Mouse (Mus musculus): ENCODE data around the gene Ncbp3.

The Ncbp3 gene

GRCm38 (mm10) chr11:73084303-73084702, 36.7 kb downstream of the Ncbp3 start:
- intact Hi-C loops (cut with DNase I), result no loop called here

GRCm38 (mm10) chr11:73084804-73085231, 37.2 kb downstream of the Ncbp3 start:
- intact Hi-C loops (cut with DNase I), result no loop called here

- intact Hi-C loops (cut with DNase I), result no loop called here
These were observed 37.8 kb downstream of the Ncbp3 start for GRCm38 (mm10) chr11:73085391-73085790.

GRCm38 (mm10) chr11:73087700-73088480, 40.3 kb downstream of the Ncbp3 start:
- intact Hi-C loops (cut with DNase I), result no loop called here

GRCm38 (mm10) chr11:73090283-73090682, 42.7 kb downstream of the Ncbp3 start, which contains the start of gene Itgae:
TSS of gene Itgae (plus strand) at chr11:73090583.
- intact Hi-C loops (cut with DNase I), result no loop called here

GRCm38 (mm10) chr11:73090826-73091225, 43.2 kb downstream of the Ncbp3 start:
- intact Hi-C loops (cut with DNase I), result no loop called here

GRCm38 (mm10) chr11:73092057-73092456, 44.5 kb downstream of the Ncbp3 start:
- intact Hi-C loops (cut with DNase I), result no loop called here

- intact Hi-C loops (cut with DNase I), result no loop called here
These were observed 45.3 kb downstream of the Ncbp3 start for GRCm38 (mm10) chr11:73092877-73093276.

GRCm38 (mm10) chr11:73094231-73094995, 46.8 kb downstream of the Ncbp3 start:
- intact Hi-C loops (cut with DNase I), result no loop called here

GRCm38 (mm10) chr11:73098860-73099259, 51.3 kb downstream of the Ncbp3 start:
- intact Hi-C loops (cut with DNase I), result no loop called here

GRCm38 (mm10) chr11:73099976-73100750, 52.6 kb downstream of the Ncbp3 start:
- intact Hi-C loops (cut with DNase I), result no loop called here

- intact Hi-C loops (cut with DNase I), result no loop called here
These were observed 53.7 kb downstream of the Ncbp3 start for GRCm38 (mm10) chr11:73101308-73101707.

- intact Hi-C loops (cut with DNase I), result loop anchor here (5.0 kb wide), 2 partner anchors 33 to 98 kb away; no protein-coding TSS in a partner anchor
These were observed 57.7 kb downstream of the Ncbp3 start for GRCm38 (mm10) chr11:73105246-73105645.

GRCm38 (mm10) chr11:73107358-73107757, 59.8 kb downstream of the Ncbp3 start:
- intact Hi-C loops (cut with DNase I), result loop anchor here (5.0 kb wide), 2 partner anchors 35 to 100 kb away; no protein-coding TSS in a partner anchor

- intact Hi-C loops (cut with DNase I), result loop anchor here (5.0 kb wide), 2 partner anchors 36 to 101 kb away; no protein-coding TSS in a partner anchor
These were observed 60.8 kb downstream of the Ncbp3 start for GRCm38 (mm10) chr11:73108195-73108897.

- intact Hi-C loops (cut with DNase I), result loop anchor here (5.0 kb wide), 2 partner anchors 37 to 102 kb away; no protein-coding TSS in a partner anchor
These were observed 61.5 kb downstream of the Ncbp3 start for GRCm38 (mm10) chr11:73108898-73109625.

GRCm38 (mm10) chr11:73109941-73110340, 62.4 kb downstream of the Ncbp3 start:
- intact Hi-C loops (cut with DNase I), result loop anchor here (5.0 kb wide), 2 partner anchors 38 to 103 kb away; no protein-coding TSS in a partner anchor

GRCm38 (mm10) chr11:73111414-73111813, 63.8 kb downstream of the Ncbp3 start:
- intact Hi-C loops (cut with DNase I), result no loop called here

GRCm38 (mm10) chr11:73126495-73126894, 78.9 kb downstream of the Ncbp3 start:
- intact Hi-C loops (cut with DNase I), result no loop called here

GRCm38 (mm10) chr11:73131020-73131419, 83.4 kb downstream of the Ncbp3 start:
- intact Hi-C loops (cut with DNase I), result no loop called here

All from adrenal gland (tissue).